Mouse (Mus musculus) 416B (cell line): ENCODE data around the gene Rangap1.
"Not testable (repeated sequence)": the region's sequence is repeated elsewhere in the genome, so short reads cannot be mapped to it uniquely, and the experiment has no call there.

Experiments
- DNase-seq: peaks from one replicate; pipeline ENCODE4 v3.0.0; 2011; ENCODE audit warnings: low read depth

The Rangap1 gene

DNA sequence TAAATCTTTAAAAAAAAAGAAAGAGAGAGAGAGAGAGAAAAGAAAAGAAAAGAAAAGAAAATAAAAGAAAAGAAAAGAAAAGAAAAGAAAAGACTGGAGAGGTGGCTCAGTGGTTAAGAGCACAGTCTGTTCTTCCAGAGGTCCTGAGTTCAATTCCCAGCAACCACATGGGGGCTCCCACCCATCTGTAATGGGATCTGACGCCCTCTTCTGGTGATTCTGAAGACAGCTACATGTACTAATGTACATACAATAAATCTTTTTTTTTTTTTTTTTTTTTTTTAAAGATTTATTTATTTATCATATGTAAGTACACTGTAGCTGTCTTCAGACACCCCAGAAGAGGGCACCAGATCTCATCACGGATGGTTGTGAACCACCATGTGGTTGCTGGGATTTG is 3.0 kb downstream of the Rangap1 start:
- peak; percentile 57 for DNase-seq

DNA sequence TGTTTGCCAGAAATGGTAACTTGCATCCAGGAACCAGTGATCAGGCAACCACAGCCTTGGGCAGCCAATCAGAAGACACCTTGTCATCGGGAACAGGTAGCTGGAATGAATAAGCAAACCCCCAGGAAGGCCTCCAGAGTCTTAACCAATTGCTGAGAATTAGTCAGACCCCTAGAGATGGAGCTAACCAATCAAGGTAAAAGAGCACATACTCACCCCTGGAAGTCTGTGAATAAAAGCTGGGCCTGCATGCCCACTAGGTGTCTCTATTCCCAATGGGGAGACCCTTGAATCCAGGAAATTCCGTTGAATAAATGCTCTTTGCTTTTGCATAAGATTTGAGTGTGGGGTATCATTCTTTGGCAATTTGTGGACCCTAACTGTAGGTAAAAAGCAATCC is 5.4 kb downstream of the Rangap1 start:
- peak; percentile 43 for DNase-seq

DNA sequence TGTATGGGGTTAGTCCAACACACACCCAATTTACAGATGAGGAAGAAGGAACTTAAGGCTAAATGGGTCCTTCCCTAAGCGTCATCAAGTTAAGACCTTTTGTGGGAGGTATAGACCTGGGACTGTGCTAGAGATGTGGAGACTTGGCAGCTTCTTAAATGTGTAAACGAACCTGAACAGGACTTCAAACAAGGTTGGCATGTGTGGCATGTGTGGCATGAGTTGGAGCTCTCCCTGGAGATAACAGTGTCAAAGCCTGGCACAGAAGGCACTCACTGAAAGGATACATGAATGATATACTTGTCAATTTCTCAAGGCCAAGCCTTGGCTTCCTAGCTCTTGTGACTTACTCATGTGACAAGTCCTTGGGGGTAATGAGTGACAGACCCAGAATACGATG is 6.0 kb downstream of the Rangap1 start:
- DNase-seq: no peak

DNA sequence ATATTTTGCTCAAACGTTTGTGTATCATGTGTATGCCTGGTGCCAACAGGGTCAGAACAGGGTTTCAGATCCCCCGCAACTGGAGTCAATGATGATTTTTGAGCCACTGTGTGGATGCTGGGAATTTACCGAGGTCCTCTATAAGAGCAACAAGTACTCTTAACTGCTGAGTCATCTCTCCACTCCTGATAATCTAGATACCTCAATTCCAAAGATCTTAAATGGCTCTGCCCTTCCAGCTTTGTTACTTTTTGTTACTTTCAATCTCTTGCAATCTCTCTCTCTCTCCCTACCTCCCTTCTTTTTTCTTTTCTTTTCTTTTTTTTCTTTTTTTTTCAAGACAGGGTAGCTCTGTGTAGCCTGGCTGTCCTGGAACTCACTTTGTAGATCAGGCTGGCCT is 10.3 kb downstream of the Rangap1 start:
- peak; percentile 39 for DNase-seq

GRCm38 (mm10) chr15:81729792-81730635 is 15.3 kb downstream of the Rangap1 start:
- peak; percentile 100 for DNase-seq

GRCm38 (mm10) chr15:81729241-81729791 is 16.0 kb downstream of the Rangap1 start:
- peak; percentile 47 for DNase-seq

GRCm38 (mm10) chr15:81725965-81726364 is 19.4 kb downstream of the Rangap1 start:
- no peak for DNase-seq

DNA sequence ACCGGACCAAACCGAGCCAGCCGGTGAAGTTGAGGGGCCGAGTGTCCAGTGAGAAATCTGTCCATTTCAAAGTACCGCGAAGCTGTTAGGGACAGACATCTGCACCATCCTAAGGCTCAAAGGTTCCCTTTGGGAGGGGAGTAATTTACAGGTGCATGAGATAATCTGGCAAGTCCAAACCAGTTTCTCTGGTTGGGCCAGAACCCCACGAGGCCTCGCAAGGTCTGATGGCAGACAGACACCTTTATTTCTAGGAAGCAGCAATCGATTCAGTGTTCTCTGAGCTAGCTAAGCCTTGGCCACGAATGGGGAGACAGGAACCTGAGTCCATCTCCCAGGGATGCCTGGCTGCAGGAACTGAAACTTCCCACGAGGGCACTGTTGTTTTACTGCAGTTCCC is 21.7 kb downstream of the Rangap1 start:
- no peak for DNase-seq

DNA sequence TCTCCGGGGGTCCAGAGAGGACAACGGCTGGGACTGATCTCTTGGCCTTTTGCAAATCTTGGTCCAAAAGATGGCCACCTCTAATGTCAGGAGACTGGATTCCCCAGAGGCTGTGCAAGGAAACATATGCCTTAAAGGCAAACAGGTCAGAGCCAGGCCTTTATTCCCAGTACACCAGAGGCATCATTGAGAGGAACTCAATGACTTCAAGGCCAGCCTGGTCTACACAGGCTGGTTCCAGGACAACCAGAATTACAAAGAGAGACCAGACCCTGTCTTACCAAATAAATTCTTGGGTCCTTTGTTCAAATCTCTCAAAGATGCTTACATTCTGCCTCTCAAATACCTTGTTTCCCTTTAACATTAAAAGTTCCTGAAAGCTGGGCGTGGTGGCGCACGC is 23.0 kb downstream of the Rangap1 start:
- DNase-seq: no peak

DNA sequence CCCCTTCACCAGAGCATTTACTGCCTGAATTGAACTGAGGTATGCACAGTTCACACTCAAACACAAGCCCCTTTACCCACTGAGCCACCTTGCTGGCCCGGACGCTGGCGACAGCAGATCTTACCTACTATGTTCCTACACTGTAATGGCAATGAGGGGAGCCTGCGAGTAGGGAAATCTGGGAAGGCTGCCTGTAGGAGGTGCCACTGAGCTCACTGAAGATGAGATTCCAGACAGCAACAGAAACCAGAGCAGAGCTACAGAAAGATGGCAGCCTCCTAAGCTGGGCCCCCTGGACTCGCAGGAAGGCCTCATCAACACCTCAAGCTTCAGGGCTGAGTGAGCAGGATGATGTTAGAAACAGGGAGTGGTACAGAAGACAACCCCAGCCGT is 26.2 kb downstream of the Rangap1 start:
- DNase-seq: no peak

DNA sequence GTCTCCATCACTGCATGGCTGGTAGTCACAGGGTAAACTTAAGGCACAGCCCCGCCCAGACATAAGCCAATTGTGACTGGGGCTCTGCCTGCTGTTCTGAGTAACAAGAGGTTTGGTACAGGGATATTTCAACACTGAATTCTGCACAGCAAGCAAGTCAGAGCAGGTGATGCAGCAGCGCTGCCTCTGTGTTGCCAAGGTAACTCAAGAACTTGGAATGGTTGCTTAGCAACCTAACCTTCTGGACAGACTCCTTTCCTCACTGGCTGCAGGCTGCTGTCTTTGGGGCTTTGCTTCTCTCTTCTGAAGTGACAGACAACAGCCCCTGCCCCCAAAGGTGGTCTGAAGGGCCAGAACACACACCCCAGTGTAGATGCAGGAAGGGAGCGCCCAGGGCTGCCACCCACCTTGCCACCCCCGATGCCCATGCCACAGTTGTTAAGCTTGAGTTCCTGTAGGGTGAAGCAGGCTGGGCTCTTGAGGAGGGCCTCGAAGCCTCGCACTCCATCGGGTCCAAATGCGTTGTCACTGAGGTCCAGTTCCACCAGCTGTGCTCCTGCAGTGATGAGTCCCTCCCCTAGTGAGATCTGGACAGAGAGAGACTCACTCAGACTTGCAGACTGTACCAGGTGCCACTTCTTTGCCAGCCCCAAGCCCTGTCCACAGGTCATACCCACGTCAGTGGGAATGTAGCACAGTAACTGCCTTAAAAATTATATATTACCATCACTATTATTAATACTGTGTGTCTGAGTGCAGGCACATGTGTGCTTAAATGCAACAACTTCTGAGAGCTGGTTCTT is 26.8 kb downstream of the Rangap1 start:
- DNase-seq: no peak

DNA sequence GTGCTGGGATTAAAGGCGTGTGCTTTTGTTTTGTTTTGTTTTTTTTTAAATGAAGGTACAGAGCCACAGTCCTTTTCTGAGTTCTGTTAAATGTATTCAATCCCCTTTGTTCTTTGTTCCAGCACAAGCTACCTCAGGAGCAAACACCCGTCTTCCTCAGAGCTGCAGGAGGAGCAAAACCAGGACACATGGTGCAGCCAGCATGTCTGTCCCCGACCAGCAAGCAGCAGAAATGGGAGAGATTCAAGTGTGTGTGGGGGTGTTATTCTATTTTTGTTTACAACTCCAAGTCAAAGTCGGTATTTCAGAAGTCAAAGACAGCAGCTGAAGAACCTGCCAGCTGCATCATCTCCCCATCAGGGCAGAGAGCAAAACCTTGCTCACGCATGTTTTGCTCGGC is 31.6 kb downstream of the Rangap1 start:
- DNase-seq: no peak

DNA sequence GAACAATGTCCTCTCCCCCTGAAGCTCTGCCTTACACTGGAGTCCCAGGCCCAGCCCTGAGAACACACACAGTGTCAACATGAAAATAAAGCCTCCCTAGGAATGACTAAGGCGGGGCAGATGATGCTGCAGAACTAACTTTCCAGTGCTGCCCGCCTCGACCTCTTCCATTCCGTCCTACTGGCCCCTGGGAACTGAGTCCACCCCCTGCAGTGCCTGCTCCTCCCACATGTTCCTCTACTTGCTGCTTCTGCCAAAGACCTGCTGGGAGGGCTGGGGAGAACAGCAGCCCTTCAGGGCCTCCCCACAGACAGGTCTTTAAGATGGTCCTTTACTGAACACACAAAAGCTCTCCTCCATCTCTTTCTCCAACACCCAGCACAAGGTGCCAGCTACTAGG is 34.5 kb downstream of the Rangap1 start:
- DNase-seq: no peak

GRCm38 (mm10) chr15:81709686-81710085 is 35.6 kb downstream of the Rangap1 start:
- DNase-seq: no peak

DNA sequence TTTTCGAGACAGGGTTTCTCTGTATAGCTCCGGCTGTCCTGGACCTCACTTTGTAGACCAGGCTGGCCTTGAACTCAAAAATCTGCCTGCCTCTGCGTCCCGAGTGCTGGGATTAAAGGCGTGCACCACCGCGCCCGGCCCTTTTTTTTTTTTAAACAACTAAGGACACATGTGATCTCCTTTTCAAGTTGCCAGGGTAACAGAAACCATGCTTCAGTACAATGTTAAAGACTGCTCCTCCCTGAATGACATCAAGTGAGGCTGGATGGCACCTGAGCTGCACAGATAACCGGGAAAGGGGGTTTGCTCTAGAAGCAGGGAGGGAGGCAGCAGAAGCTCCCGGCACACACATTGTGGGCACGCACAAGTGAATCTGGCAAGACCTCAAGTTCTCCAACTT is 36.3 kb downstream of the Rangap1 start:
- no peak for DNase-seq

DNA sequence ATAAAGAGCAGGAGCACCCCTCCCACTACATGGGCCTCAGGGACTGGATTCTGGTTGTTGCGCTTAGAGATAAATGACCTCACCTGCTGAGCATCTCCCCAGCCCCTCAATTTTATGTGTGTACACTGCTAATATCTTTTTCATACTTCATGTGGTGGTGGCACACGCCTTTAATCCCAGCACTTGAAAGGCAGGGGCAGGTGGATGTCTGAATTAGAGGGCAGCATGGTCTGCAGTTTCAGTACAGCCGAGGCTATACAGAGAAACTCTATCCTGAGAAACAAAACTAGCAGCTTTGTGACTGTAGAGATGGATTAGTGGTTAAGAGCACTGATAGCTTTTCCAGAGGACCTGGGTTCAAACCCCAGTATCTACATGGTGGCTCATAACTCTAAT is 42.2 kb downstream of the Rangap1 start:
- DNase-seq: no peak

DNA sequence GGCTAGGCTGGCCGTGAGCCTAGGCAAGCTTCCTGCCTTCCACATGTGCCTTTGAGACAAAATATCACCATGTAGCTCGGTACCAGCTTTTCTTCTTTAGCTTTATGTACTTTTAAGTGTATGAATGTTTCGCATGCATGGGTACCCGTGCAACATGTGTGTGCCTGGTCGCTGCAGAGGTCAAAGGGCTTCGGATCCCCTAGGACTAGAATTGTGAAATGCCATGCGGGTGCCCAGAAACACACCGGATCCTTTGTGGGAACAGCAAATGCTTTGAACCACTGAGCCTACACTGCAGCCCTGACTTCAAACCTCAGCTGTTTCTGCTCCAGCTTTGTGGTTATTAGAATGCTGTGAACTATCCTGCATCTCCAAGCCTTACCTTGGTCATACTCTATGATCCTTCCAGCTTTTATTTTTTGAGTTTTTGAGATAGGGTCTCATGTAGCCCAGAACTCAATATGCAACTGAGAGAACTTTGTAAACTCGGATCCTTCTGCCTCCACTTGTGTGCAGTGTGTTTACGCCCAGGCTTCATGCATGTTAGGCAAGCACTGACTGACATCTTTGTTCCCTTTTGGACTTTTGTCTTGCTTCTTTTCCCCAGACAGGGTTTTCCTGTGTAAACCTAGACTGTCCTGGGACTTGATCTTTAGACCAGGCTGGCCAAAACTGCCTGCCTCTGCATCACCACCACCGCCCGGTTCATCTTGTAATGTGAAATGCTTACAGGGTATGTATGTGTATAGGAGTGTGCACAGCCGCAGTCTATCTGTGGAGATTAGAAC is 42.8 kb downstream of the Rangap1 start:
- DNase-seq: no peak

DNA sequence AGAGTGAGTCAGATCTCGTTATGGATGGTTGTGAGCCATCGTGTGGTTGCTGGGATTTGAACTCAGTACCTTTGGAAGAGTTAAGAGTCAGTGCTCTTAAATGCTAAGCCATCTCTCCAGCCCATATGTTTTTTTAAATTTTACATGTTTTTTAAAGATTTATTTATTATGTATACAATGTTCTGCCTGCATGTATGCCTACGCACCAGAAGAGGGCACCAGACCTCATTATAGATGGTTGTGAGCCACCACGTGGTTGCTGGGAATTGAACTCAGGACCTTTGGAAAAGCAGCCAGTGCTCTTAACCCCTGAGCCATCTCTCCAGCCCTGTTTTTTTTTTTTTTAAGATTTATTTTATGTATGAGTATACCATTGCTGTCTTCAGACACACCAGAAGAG is 44.0 kb downstream of the Rangap1 start:
- DNase-seq: not testable (repeated sequence)

DNA sequence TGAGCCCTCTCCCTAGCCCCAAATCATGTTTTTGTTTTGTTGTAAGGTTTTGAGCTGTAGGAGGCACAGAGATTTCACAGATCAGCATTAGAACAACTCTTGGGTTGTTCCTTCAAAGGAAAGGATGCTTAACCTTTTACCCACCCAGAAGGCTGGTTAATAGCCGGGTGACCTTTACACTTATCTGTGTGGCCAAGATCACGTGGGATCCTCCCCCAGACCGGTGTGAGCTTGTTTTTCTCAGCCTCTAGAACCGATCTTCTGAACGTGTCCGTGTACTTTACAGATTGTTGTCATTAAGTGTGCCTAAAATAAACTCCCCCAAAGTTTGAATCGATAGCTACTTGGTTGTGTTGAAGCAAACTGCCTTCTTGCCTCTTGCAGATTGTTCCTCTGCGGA is 44.7 kb downstream of the Rangap1 start:
- no peak for DNase-seq

- no peak for DNase-seq
Observed at GRCm38 (mm10) chr15:81700161-81700560, 45.2 kb downstream of the Rangap1 start.

DNA sequence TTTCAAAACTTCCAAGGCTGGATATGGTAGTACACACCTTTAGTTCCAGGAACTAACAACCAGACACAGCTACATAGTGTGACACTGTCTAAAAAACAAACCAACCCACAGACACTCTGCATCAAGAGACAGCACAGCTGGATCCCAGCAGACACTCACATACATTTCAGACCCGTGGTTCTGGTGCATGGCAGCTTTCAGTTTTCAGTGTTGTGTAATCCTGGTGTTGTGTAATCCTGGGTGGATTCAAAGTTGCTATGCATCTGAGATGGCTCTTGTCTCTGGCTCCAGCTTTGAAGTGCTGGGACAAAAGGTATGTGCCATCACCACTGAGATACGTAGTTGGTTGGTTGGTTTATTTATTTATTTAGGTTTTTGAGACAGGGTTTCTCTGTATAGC is 46.8 kb downstream of the Rangap1 start:
- DNase-seq: peak; percentile 74

GRCm38 (mm10) chr15:81697847-81698246 is 47.5 kb downstream of the Rangap1 start:
- peak; percentile 75 for DNase-seq
